Mouse (Mus musculus): ENCODE results near the gene Gm5294. TPM values are rescaled to one million over a fixed set of nuclear protein-coding genes. Genes with fewer than 3 reads are reported as not detected.

Gene Gm5294
- total RNA-seq, 2 experiments from 2014 or later: not detected

DNA sequence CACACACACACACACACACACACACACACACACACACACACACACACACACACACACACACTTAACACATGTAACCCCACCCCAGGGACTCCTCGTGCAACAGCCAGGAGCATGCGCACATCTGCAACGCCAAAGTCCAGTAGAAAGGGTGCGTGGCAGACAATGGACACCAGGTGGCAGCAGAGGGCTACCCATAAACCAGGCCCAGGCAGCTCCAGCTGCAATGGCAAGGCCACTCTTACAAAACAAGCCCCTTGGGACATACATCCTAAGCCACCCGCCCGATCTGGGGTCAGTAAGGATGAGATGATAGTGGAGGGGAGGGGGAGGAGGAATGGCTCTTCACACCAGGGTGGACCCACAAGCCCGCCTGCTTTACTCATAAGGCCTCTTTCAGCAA, 28.2 kb downstream of the Gm5294 start:
- DNase-seq (ENCODE audit: low spot score in 2 of 2): peak; percentile 83 to 95

DNA sequence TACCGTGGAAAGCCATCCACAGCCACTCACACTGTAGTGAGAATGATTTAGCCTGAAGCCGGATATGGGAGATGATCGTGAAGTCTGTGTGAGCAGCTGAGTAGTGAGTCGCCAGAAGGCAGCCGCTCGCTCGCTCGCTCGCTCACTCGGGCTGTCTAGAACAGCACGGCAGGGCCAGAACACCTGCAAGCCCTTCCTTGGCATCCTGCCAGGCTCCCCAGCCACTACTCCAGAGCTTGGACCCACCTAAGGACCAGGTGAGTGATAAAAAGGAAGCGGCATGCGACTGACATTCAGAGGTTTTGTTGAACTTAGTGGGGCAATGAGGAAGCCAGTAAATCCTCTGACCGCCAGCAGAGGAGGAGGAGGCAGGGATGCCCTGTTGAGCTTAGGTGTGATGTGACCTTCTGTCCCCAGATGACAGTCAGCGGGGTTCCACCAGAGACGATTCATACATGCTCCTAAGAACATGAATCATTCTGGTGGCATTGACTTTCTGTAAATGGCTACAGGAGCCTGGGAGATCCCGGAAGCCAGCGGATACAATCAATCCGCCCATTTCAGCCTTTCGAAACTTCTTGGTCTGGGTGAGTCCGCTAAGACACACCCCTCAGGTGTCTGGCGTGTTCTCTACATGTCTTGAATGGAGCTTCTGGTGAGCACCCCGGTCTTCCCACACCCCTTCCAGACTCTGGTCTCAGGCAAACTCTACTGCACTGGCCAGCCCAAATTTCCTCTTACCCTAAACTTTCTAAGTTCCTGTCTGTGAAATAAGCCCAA, 30.0 kb downstream of the Gm5294 start:
- no peak for DNase-seq (ENCODE audit: low spot score in 2 of 2)

DNA sequence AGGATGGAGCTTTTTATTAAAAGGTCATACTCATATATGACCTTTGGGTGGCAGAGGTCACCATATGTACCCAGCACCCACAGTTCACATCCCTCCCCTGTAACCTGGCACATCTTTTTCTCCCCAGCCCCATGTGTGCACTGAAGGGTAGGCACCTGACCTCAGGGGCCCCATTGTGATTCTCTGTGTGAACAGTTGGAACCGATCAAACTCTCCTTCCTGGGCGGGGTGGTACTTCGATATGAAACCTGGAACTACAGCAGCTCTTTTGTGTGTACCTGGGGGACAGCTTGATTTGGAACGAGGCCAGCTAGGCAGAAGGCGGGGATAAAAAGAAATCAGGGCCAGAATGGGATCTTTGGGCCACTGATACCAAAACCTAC, 30.6 kb downstream of the Gm5294 start:
- no peak for DNase-seq (ENCODE audit: low spot score in 2 of 2)

DNA sequence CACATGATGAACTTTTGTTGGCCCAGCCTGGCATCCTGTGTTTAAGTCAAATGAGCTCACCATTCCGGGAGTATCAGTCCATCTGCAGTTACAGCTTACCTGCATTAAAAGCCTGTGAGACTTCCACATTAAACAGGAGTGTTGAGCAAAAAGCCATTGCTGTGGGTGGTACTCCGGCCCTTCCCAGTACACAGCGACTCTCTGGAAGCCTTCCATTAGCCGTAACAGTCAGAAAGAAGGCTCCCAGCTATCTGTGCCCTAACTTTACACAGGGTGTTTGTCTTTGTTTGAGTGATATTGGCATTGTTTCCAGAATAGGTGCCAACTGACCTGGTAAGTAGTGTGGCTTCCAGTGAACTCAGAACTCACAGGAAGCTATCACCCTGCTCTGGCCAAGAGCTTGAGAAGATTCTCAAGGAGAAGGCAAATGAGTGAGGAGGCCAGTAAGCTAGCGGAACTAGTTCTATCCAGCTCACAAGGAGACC, 31.5 kb downstream of the Gm5294 start:
- no peak for DNase-seq (ENCODE audit: low spot score in 2 of 2)

DNA sequence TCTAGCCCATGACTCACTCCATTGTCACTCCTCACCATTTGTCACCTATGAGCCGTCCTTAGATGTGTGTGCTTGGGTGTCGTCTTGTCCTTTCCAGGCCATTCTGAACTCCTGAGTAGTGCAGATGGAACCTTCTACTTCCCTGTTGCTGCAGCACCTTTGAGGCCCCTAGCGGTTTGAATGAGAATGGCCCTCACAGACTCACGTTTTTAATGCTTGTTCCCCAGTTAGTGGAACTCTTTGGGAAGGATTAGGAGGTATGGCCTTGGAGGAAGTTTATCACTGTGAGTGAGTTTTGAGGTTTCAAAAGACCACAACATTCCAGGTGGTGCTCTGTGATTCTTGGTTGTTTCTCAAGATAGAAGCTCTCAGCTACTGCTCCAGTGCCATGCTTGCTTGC, 32.3 kb downstream of the Gm5294 start:
- DNase-seq (ENCODE audit: low spot score in 2 of 2): no peak

DNA sequence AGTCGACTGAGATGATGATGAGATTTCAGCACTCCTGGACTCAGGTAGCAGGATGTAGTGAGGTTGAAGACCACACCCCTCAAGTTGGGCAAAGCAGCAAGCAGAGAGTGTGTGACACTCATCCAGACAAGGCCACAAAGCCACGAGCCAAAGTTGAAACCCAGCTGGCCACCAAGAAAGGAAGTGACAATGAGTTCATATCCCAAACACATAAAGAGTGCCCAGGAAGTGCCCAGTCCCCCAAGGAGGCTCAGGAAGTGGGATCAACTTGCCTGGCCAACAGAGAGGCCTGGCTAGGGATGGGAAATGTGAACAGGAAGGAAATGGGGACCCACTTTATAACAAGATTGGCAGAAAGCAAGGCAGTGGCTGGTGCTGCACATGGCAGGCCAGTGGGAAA, 33.5 kb downstream of the Gm5294 start:
- DNase-seq (ENCODE audit: low spot score in 2 of 2): no peak

- DNase-seq (ENCODE audit: low spot score in 2 of 2): peak; percentile 76 to 92
Observed at GRCm38 (mm10) chr5:138857010-138857617, 37.2 kb downstream of the Gm5294 start.

DNA sequence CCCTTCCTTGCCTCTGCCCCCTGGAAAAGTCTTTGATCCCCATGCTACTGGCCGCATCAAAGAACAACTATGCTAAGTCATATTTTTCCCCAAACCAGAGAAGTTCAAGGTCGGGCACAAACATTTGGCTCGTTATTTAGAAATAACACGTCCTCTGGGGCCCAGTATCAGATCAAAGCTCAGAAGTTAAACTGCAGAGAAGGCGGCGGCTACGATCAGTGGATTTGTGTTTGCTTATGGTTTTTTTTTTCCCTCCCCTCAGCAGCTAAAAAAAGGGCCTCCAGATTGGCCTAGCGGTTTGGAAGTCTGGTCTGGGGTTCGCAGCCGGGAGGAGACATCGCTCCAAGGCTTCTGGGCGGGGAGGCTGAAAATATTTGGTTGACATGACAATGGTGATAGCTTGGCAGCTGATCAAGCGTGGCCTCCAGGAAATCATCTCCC, 38.0 kb downstream of the Gm5294 start:
- peak in 1 of 2 experiments; percentile 11 for DNase-seq (ENCODE audit: low spot score in 2 of 2)

- DNase-seq (ENCODE audit: low spot score in 2 of 2): peak; percentile 13 to 69
Observed at GRCm38 (mm10) chr5:138863681-138864146, 43.8 kb downstream of the Gm5294 start.

- no peak for DNase-seq (ENCODE audit: low spot score in 2 of 2)
Observed at GRCm38 (mm10) chr5:138864166-138864565, 44.3 kb downstream of the Gm5294 start.

GRCm38 (mm10) chr5:138864880-138865279, 45.0 kb downstream of the Gm5294 start:
- no peak for DNase-seq (ENCODE audit: low spot score in 2 of 2)

GRCm38 (mm10) chr5:138865637-138866036, 45.8 kb downstream of the Gm5294 start:
- no peak for DNase-seq (ENCODE audit: low spot score in 2 of 2)

Other genes with a start within 250 kb of the Gm5294 start
- gene Zfp68, start 200.3 kb upstream of the Gm5294 start, total RNA-seq (2021): 10 to 100 TPM; 29.8 to 30.3 TPM
- 10 to 100 TPM; 15.2 to 16.5 TPM for gene A430033K04Rik, start 197.2 kb upstream of the Gm5294 start, total RNA-seq (2021)
- gene Fam20c, start 65.6 kb upstream of the Gm5294 start, total RNA-seq (2021): 10 to 100 TPM; 32.2 to 33.9 TPM
- gene Pdgfa, start 177.3 kb downstream of the Gm5294 start, total RNA-seq (2021): 10 to 100 TPM; 45.8 to 45.9 TPM

Measured in layer of hippocampus, adult 18-20 months (tissue).